Mouse (Mus musculus) testis, adult 10 weeks (tissue): ENCODE results near the gene H2-M5. TPM values are rescaled to one million over a fixed set of nuclear protein-coding genes. Genes with fewer than 3 reads are reported as not detected.

Experiments used
- polyA plus RNA-seq: library from polyadenylated mRNA; stranded (reverse); fragments of 350-450 nt; fragmentation: Illumina TruSeq; extraction: RNeasy Lipid Tissue Mini Kit (QIAGEN cat#74804); gene quantifications from one replicate; pipeline ENCODE4 v1.2.3, GENCODE M21; 2014; ENCODE audit warnings: low read depth, low replicate concordance

Gene H2-M5
- polyA plus RNA-seq, result 0.97 TPM

GRCm38 (mm10) chr17:36989437-36989836, at the start of gene H2-M5:
Gene H2-M5, minus strand, starts transcription at chr17:36989537.

GRCm38 (mm10) chr17:37022628-37023576, 33.6 kb upstream of the H2-M5 start, which contains the start of gene Mog:
Gene Mog, minus strand, starts transcription at chr17:37023398.

GRCm38 (mm10) chr17:37000863-37001262, 11.5 kb upstream of the H2-M5 start, which contains the start of gene Zfp57:
Gene Zfp57, plus strand, starts transcription at chr17:37001163.

GRCm38 (mm10) chr17:36981221-36981813, 8.0 kb downstream of the H2-M5 start, which contains the start of gene 2410137M14Rik:
Gene 2410137M14Rik, minus strand, starts transcription at chr17:36981237.

GRCm38 (mm10) chr17:36957999-36958743, 31.2 kb downstream of the H2-M5 start, which contains the start of the genes Znrd1 and Znrd1as:
Gene Znrd1, minus strand, starts transcription at chr17:36958559.
Gene Znrd1as, plus strand, starts transcription at chr17:36958592.

GRCm38 (mm10) chr17:36950981-36951947, 38.1 kb downstream of the H2-M5 start, which contains the start of gene Ppp1r11:
Gene Ppp1r11, minus strand, starts transcription at chr17:36951741.

GRCm38 (mm10) chr17:36942791-36943471, 46.4 kb downstream of the H2-M5 start, which contains the start of gene Rnf39:
Gene Rnf39, plus strand, starts transcription at chr17:36942918.

Other genes starting within 250 kb of the H2-M5 start
- not detected for gene H2-M10.5, start 216.6 kb downstream of the H2-M5 start, polyA plus RNA-seq
- gene H2-M10.6, start 177.4 kb downstream of the H2-M5 start, polyA plus RNA-seq, result not detected
- 21.2 TPM for gene Trim26, start 152.4 kb downstream of the H2-M5 start, polyA plus RNA-seq
- gene Trim15, start 122.3 kb downstream of the H2-M5 start, polyA plus RNA-seq, result not detected
- not detected for gene Trim10, start 120.0 kb downstream of the H2-M5 start, polyA plus RNA-seq
- not detected for gene Trim40, start 99.4 kb downstream of the H2-M5 start, polyA plus RNA-seq
- gene Trim31, start 91.4 kb downstream of the H2-M5 start, polyA plus RNA-seq, result not detected
- not detected for gene Rnf39, start 46.6 kb downstream of the H2-M5 start, polyA plus RNA-seq
- 163 TPM for gene Ppp1r11, start 37.8 kb downstream of the H2-M5 start, polyA plus RNA-seq
- 36.6 TPM for gene Znrd1, start 31.0 kb downstream of the H2-M5 start, polyA plus RNA-seq
- gene Znrd1as, start 30.9 kb downstream of the H2-M5 start, polyA plus RNA-seq, result 458 TPM
- 0.97 TPM for gene 2410137M14Rik, start 8.3 kb downstream of the H2-M5 start, polyA plus RNA-seq
- 27.4 TPM for gene Zfp57, start 11.6 kb upstream of the H2-M5 start, polyA plus RNA-seq
- not detected for gene Mog, start 33.9 kb upstream of the H2-M5 start, polyA plus RNA-seq
- gene Gabbr1, start 56.4 kb upstream of the H2-M5 start, polyA plus RNA-seq, result 10.9 TPM
- not detected for gene Olfr90, start 99.0 kb upstream of the H2-M5 start, polyA plus RNA-seq
- gene Olfr91, start 108.7 kb upstream of the H2-M5 start, polyA plus RNA-seq, result 0.07 TPM
- not detected for gene Olfr92, start 130.6 kb upstream of the H2-M5 start, polyA plus RNA-seq
- 0.90 TPM for gene Olfr93, start 172.0 kb upstream of the H2-M5 start, polyA plus RNA-seq
- gene Ubd, start 204.4 kb upstream of the H2-M5 start, polyA plus RNA-seq, result not detected
- gene Olfr94, start 211.5 kb upstream of the H2-M5 start, polyA plus RNA-seq, result not detected
- not detected for gene Olfr95, start 223.6 kb upstream of the H2-M5 start, polyA plus RNA-seq
- gene Olfr96, start 230.6 kb upstream of the H2-M5 start, polyA plus RNA-seq, result not detected
- gene Olfr97, start 247.8 kb upstream of the H2-M5 start, polyA plus RNA-seq, result not detected